Mouse (Mus musculus): ENCODE measurements around the gene Gm49369. TPM values are rescaled to one million over a fixed set of nuclear protein-coding genes. Genes with fewer than 3 reads are reported as not detected.
A peak's percentile ranks its signal among the peaks of the same experiment; 100 is the strongest.

The Gm49369 gene
- polyA plus RNA-seq, 1 experiment, result not detected

DNA sequence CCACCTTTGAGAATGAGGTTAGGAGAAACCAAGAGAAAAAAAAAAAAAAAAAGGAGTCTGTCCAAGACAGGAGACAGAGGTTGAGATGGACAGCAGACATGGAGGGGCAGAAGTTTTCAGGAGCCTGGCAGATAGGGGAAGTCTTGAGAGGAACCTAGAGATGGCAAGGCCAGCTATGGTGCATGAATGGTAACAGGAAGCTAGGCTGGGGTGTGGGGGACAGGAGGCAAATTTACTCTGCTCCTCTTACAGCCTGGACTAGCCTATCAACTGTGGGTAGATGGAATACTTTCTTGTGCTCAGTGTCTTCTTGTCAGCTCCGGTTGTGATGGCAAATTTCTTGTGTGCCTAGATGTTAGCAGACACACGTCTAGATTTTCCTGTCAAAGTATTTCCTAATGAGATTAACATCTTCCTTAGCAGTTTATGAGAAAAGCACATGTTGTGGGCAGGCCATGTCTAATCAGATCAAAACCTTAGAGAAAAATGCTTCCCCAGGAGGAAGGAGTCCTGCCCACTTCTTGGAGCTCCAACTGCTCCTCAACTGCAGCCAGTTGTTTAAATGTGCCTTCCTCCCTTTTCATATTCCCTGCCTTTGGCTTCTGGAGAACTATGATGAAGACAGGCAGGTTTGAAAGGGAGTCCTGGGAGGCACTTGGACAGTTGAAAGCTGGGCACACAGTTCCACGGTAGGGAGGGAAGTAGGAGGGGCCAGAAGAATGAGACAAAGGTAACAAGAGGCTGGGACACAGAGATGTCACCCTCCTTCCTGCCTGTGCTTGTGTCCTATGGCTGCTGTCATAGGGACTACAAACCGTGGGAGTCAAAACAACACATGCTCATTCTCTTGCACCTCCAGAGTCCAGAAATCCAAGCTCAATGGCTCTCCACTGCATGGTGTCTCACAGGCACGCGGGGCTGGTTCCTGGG, 12.1 kb upstream of the Gm49369 start:
- Histone ChIP-seq H3K4me1 (ENCODE audit: control insufficient read depth, insufficient read depth, low read length) (no peaks in the 10 kb centered on the region), H3K4me3 (ENCODE audit: control insufficient read depth, low read depth, low read length) (no peak overlapping the region), H3K36me3 (ENCODE audit: control insufficient read depth, insufficient read depth, low read length) (no peaks in the 10 kb centered on the region), H3K27ac (ENCODE audit: control insufficient read depth, insufficient read depth, low read depth, low read length) (no peak overlapping the region), H3K27me3 (ENCODE audit: control insufficient read depth, insufficient read depth, low read length) (no peaks in the 10 kb centered on the region)
- TF ChIP-seq CTCF (IDR thresholded peaks at IDR 0.05; ENCODE audit: control insufficient read depth, insufficient read depth, insufficient replicate concordance, low read depth, low read length), result no peak
- TF ChIP-seq POLR2A (IDR thresholded peaks at IDR 0.05; ENCODE audit: control insufficient read depth, low read depth, low read length), result no peak

DNA sequence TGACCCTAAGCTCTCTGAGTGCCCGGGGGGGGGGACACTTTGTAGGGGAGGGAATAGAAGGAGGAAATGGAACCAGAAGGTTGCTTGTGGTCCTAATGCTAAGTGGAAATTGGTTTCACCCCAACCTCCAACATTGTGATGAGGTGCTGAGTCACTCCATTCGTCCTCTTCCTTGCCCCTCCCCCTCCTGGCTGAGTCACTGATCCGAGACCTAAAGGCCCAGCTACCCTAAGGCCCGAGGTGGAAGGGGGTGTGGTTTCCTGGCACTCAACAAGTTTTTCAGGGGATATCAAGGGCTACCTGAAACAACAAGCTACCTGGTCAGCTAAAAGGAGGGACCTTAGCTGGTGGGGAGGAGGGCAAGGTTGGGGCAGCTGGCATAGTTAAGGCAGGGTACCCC, 10.7 kb upstream of the Gm49369 start:
- no peaks in the 10 kb centered on the region for H3K36me3 ChIP-seq (ENCODE audit: control insufficient read depth, insufficient read depth, low read length)
- no peak for TF ChIP-seq POLR2A (IDR thresholded peaks at IDR 0.05; ENCODE audit: control insufficient read depth, low read depth, low read length)
- TF ChIP-seq CTCF (IDR thresholded peaks at IDR 0.05; ENCODE audit: control insufficient read depth, insufficient read depth, insufficient replicate concordance, low read depth, low read length), result no peak
- H3K27ac ChIP-seq (ENCODE audit: control insufficient read depth, insufficient read depth, low read depth, low read length), result no peak overlapping the region
- H3K4me1 ChIP-seq (ENCODE audit: control insufficient read depth, insufficient read depth, low read length), result no peaks in the 10 kb centered on the region
- H3K4me3 ChIP-seq (ENCODE audit: control insufficient read depth, low read depth, low read length), result no peak overlapping the region
- no peaks in the 10 kb centered on the region for H3K27me3 ChIP-seq (ENCODE audit: control insufficient read depth, insufficient read depth, low read length)

DNA sequence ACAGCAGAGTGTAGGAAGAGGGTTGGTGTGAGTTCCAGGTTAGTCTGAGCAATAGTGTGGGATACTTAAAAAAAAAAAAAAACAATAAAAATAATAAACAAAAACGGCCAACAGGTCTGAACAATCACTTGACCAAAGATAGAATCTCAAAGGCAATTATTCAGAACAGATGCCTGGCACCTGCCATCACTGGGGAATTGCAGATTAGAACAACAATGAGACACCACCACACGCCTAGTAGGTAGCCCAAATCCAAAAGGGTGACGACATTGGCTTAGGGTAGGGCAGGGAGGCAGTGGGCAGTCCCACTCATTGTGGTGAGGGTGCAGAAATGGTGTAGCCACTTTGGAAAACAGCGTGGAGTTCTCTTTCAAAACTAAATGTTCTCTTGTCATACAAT, 9.1 kb upstream of the Gm49369 start:
- H3K36me3 ChIP-seq (ENCODE audit: control insufficient read depth, insufficient read depth, low read length), result no peaks in the 10 kb centered on the region
- H3K27ac ChIP-seq (ENCODE audit: control insufficient read depth, insufficient read depth, low read depth, low read length), result no peak overlapping the region
- H3K4me3 ChIP-seq (ENCODE audit: control insufficient read depth, low read depth, low read length), result no peak overlapping the region
- 0 out of 2 replicates have a peak, but pooled peaks cover 3% of the 10 kb centered on the region for H3K4me1 ChIP-seq (ENCODE audit: control insufficient read depth, insufficient read depth, low read length)
- H3K27me3 ChIP-seq (ENCODE audit: control insufficient read depth, insufficient read depth, low read length), result no peaks in the 10 kb centered on the region
- TF ChIP-seq POLR2A (IDR thresholded peaks at IDR 0.05; ENCODE audit: control insufficient read depth, low read depth, low read length) (no peak), CTCF (IDR thresholded peaks at IDR 0.05; ENCODE audit: control insufficient read depth, insufficient read depth, insufficient replicate concordance, low read depth, low read length) (no peak)

DNA sequence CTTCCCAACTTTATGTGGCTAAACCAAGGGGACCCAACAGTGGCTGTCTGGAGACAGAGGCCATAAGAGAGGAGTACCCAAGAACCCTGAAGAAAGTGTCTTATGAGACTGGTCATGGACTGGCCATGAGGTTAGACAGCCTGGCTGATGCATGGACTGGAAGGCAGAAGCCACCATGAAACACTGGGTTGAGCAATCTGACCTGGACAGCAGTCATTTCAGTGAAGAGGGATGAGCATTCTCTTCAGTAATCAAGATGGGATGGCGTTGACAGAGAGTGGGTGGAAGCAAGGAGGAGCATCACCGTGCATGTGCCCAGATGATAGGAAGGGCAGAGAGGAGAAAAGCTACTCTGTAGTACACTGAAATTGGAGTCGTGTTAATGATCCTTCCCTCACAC, 8.6 kb upstream of the Gm49369 start:
- 0 out of 2 replicates have a peak, but pooled peaks cover 4% of the 10 kb centered on the region for H3K4me1 ChIP-seq (ENCODE audit: control insufficient read depth, insufficient read depth, low read length)
- no peak for TF ChIP-seq POLR2A (IDR thresholded peaks at IDR 0.05; ENCODE audit: control insufficient read depth, low read depth, low read length)
- TF ChIP-seq CTCF (IDR thresholded peaks at IDR 0.05; ENCODE audit: control insufficient read depth, insufficient read depth, insufficient replicate concordance, low read depth, low read length), result no peak
- H3K27me3 ChIP-seq (ENCODE audit: control insufficient read depth, insufficient read depth, low read length), result no peaks in the 10 kb centered on the region
- H3K36me3 ChIP-seq (ENCODE audit: control insufficient read depth, insufficient read depth, low read length), result no peaks in the 10 kb centered on the region
- H3K27ac ChIP-seq (ENCODE audit: control insufficient read depth, insufficient read depth, low read depth, low read length), result no peak overlapping the region
- no peak overlapping the region for H3K4me3 ChIP-seq (ENCODE audit: control insufficient read depth, low read depth, low read length)

DNA sequence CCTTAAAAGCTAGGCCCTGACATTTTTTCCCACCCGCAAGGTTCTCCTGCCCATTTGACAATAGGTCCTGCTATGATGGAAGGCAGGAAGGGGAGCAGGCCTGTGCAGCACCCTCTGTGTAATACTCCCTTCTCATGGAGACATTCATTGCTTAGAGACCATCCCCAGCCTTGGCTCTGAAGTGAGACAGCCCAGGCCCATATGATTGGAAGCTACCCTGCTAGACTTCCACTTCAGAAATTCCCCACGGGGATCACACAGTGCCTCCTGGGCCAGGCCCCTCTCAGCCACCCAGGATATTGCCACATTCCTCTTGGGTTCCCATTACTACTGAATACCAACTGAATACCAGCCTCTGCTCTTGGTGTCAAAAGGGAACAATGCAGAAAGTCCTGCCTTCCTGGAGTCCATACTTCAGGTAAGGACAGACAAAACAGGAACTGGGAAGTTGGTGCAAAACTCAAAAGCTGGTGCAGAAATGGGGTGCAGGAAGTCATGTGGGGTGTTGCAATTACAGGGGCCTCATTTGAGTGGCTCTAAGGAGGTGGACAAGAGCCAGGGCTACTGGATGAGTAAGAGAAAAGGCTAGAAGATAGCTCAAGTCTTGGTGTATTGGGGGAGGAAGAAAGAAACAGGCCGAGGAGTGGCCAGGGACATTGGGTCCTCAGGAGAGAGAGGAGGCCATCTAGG, 7.6 kb upstream of the Gm49369 start:
- H3K4me1 ChIP-seq (ENCODE audit: control insufficient read depth, insufficient read depth, low read length), result 0 out of 2 replicates have a peak, but pooled peaks cover 4% of the 10 kb centered on the region
- H3K27me3 ChIP-seq (ENCODE audit: control insufficient read depth, insufficient read depth, low read length), result no peaks in the 10 kb centered on the region
- no peak overlapping the region for H3K27ac ChIP-seq (ENCODE audit: control insufficient read depth, insufficient read depth, low read depth, low read length)
- no peaks in the 10 kb centered on the region for H3K36me3 ChIP-seq (ENCODE audit: control insufficient read depth, insufficient read depth, low read length)
- no peak for TF ChIP-seq CTCF (IDR thresholded peaks at IDR 0.05; ENCODE audit: control insufficient read depth, insufficient read depth, insufficient replicate concordance, low read depth, low read length)
- TF ChIP-seq POLR2A (IDR thresholded peaks at IDR 0.05; ENCODE audit: control insufficient read depth, low read depth, low read length), result no peak
- H3K4me3 ChIP-seq (ENCODE audit: control insufficient read depth, low read depth, low read length), result no peak overlapping the region

DNA sequence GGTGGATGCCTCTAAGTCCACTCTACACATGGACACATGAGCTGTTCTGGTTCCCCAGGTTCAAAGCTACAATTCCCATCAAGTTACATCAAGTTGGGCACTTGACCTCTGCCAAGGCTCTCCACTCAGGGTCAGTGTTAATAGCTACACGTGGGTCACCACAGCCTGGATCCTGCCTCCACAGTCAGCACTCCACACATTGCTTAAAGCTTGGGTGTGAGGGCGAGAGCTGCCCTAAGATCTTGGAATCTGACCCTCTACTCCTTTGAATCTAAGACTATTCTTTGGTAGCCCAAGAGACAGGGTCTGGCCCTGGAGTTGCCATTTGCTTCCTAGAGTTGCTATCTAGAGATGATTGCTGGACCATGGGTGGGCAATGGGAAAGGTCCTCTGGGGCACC, 6.3 kb upstream of the Gm49369 start:
- H3K4me1 ChIP-seq (ENCODE audit: control insufficient read depth, insufficient read depth, low read length), result 0 out of 2 replicates have a peak, but pooled peaks cover 4% of the 10 kb centered on the region
- no peaks in the 10 kb centered on the region for H3K36me3 ChIP-seq (ENCODE audit: control insufficient read depth, insufficient read depth, low read length)
- H3K27ac ChIP-seq (ENCODE audit: control insufficient read depth, insufficient read depth, low read depth, low read length), result no peak overlapping the region
- H3K4me3 ChIP-seq (ENCODE audit: control insufficient read depth, low read depth, low read length), result no peak overlapping the region
- no peak for TF ChIP-seq CTCF (IDR thresholded peaks at IDR 0.05; ENCODE audit: control insufficient read depth, insufficient read depth, insufficient replicate concordance, low read depth, low read length)
- TF ChIP-seq POLR2A (IDR thresholded peaks at IDR 0.05; ENCODE audit: control insufficient read depth, low read depth, low read length), result no peak
- H3K27me3 ChIP-seq (ENCODE audit: control insufficient read depth, insufficient read depth, low read length), result no peaks in the 10 kb centered on the region

DNA sequence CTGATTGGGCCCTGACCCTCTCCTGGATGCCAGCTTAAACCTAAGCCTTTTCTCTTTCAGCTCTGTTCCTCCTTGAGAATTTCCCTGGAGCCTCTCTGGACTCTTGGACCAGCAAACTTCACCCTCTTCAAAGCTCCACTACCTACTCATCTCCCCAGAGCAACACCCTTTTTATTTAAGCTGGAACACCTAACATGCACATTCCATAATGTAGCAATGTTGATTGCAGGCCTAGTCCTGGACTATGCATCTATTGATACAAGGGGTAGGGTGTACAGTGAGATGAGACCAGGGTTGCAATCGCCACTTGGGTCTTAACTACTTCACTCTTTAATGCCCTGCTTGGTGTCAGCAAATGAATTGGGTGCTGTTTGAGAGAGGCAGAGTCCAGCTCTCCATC, 5.7 kb upstream of the Gm49369 start:
- no peaks in the 10 kb centered on the region for H3K36me3 ChIP-seq (ENCODE audit: control insufficient read depth, insufficient read depth, low read length)
- H3K4me1 ChIP-seq (ENCODE audit: control insufficient read depth, insufficient read depth, low read length), result 0 out of 2 replicates have a peak, but pooled peaks cover 4% of the 10 kb centered on the region
- no peaks in the 10 kb centered on the region for H3K27me3 ChIP-seq (ENCODE audit: control insufficient read depth, insufficient read depth, low read length)
- H3K4me3 ChIP-seq (ENCODE audit: control insufficient read depth, low read depth, low read length), result peak overlapping the region; percentile 86
- H3K27ac ChIP-seq (ENCODE audit: control insufficient read depth, insufficient read depth, low read depth, low read length), result no peak overlapping the region; the same call in 1 of the 2 replicates
- TF ChIP-seq CTCF (IDR thresholded peaks at IDR 0.05; ENCODE audit: control insufficient read depth, insufficient read depth, insufficient replicate concordance, low read depth, low read length), result no peak
- TF ChIP-seq POLR2A (IDR thresholded peaks at IDR 0.05; ENCODE audit: control insufficient read depth, low read depth, low read length), result no peak

Data from testis, adult 2 months (tissue).